Mouse (Mus musculus) spleen, adult 2 months (tissue): ENCODE data around the gene Cd5.

Source experiments
- CTCF ChIP-seq: fragments of 200-500 bp; IDR thresholded peaks from 2 replicates; pipeline ENCODE4 v1.5.1; 2011; ENCODE audit warnings: mild to moderate bottlenecking, inconsistent platforms; ENCODE audit not compliant: insufficient read depth, insufficient read length, insufficient replicate concordance; ENCODE audit errors: extremely low read depth
- POLR2A ChIP-seq: fragments of 200-500 bp; IDR thresholded peaks from 2 replicates; pipeline ENCODE4 v1.6.1; 2011; ENCODE audit warnings: low read depth, low read length, inconsistent platforms

DNA sequence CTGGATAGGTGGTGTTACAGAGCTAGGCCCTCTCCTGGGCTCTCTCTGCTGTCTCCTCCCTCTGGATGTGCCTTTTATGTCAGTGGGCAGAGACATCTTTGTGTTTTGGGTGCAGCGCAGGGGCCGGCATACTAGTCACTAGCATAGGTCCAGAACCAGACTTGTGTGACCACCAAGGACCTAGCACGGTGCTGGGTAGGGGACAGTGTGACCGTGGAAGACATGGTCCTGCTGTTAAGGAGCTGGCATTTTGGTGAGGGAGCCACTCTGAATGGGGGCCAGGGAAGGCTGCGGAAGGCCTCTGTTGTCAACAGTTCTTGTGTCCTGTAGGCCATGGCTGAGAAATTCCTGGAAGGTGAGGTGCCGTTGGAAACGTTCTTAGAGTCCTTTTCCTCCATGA lies 26.6 kb downstream of the Cd5 start:
- no peak for TF ChIP-seq CTCF
- no peak for TF ChIP-seq POLR2A
